Mouse (Mus musculus): ENCODE measurements around the gene Gabarap. TPM values are rescaled to one million over a fixed set of nuclear protein-coding genes. Genes with fewer than 3 reads are reported as not detected.

The Gabarap gene
- polyA plus RNA-seq, 1 experiment, result not detected

- Histone ChIP-seq H3K4me3 (ENCODE audit: insufficient read depth, low read depth, low read length) (peak within 1 kb of the TSS; percentile 85), H3K4me1 (ENCODE audit: control insufficient read depth, insufficient read depth, low read length) (peaks cover 17% of the 10 kb centered on the region), H3K27ac (ENCODE audit: insufficient read depth, low read depth, low read length) (peak within 1 kb of the TSS; percentile 81)
- no peak for TF ChIP-seq CTCF (IDR thresholded peaks at IDR 0.05; ENCODE audit: insufficient read depth, low read depth, low read length)
- TF ChIP-seq POLR2A (IDR thresholded peaks at IDR 0.05; ENCODE audit: insufficient read depth, low read depth, low read length), result peak; percentile 75
- WGBS, result under 1% methylated on average over 48 of the region's 48 CpGs
Observed at GRCm38 (mm10) chr11:70000396-70000898, 9.5 kb downstream of the Gabarap start, which contains the start of gene Dvl2. TSS of gene Dvl2 (plus strand) at chr11:70000595.

GRCm38 (mm10) chr11:70001159-70001558 lies 10.2 kb downstream of the Gabarap start:
- TF ChIP-seq CTCF (IDR thresholded peaks at IDR 0.05; ENCODE audit: insufficient read depth, low read depth, low read length), result no peak
- TF ChIP-seq POLR2A (IDR thresholded peaks at IDR 0.05; ENCODE audit: insufficient read depth, low read depth, low read length), result no peak
- Histone ChIP-seq H3K4me3 (ENCODE audit: insufficient read depth, low read depth, low read length) (peak overlapping the region; percentile 85), H3K4me1 (ENCODE audit: control insufficient read depth, insufficient read depth, low read length) (peaks cover 17% of the 10 kb centered on the region), H3K27ac (ENCODE audit: insufficient read depth, low read depth, low read length) (peak overlapping the region; percentile 81)
- 4% methylated on average over 8 of the region's 8 CpGs for WGBS

- Histone ChIP-seq H3K27ac (ENCODE audit: insufficient read depth, low read depth, low read length) (no peak overlapping the region), H3K4me3 (ENCODE audit: insufficient read depth, low read depth, low read length) (no peak overlapping the region), H3K4me1 (ENCODE audit: control insufficient read depth, insufficient read depth, low read length) (peaks cover 17% of the 10 kb centered on the region)
- TF ChIP-seq POLR2A (IDR thresholded peaks at IDR 0.05; ENCODE audit: insufficient read depth, low read depth, low read length) (no peak), CTCF (IDR thresholded peaks at IDR 0.05; ENCODE audit: insufficient read depth, low read depth, low read length) (no peak)
Observed at GRCm38 (mm10) chr11:70001865-70002264, 10.9 kb downstream of the Gabarap start.

- TF ChIP-seq CTCF (IDR thresholded peaks at IDR 0.05; ENCODE audit: insufficient read depth, low read depth, low read length) (no peak), POLR2A (IDR thresholded peaks at IDR 0.05; ENCODE audit: insufficient read depth, low read depth, low read length) (no peak)
- H3K4me1 ChIP-seq (ENCODE audit: control insufficient read depth, insufficient read depth, low read length), result peaks cover 17% of the 10 kb centered on the region
- WGBS, result 80% methylated on average over 2 of the region's 2 CpGs
- H3K4me3 ChIP-seq (ENCODE audit: insufficient read depth, low read depth, low read length), result no peak overlapping the region; the same call in 1 of the 2 replicates
- no peak overlapping the region for H3K27ac ChIP-seq (ENCODE audit: insufficient read depth, low read depth, low read length)
Observed at GRCm38 (mm10) chr11:70002471-70002870, 11.5 kb downstream of the Gabarap start.

- Histone ChIP-seq H3K4me1 (ENCODE audit: control insufficient read depth, insufficient read depth, low read length) (peaks cover 15% of the 10 kb centered on the region), H3K4me3 (ENCODE audit: insufficient read depth, low read depth, low read length) (no peak overlapping the region), H3K27ac (ENCODE audit: insufficient read depth, low read depth, low read length) (no peak overlapping the region)
- TF ChIP-seq POLR2A (IDR thresholded peaks at IDR 0.05; ENCODE audit: insufficient read depth, low read depth, low read length), result no peak
- TF ChIP-seq CTCF (IDR thresholded peaks at IDR 0.05; ENCODE audit: insufficient read depth, low read depth, low read length), result no peak
- WGBS, result 45% methylated on average over 5 of the region's 5 CpGs
Observed at GRCm38 (mm10) chr11:70005521-70005920, 14.6 kb downstream of the Gabarap start.

GRCm38 (mm10) chr11:70010033-70010432 lies 19.1 kb downstream of the Gabarap start:
- H3K4me3 ChIP-seq (ENCODE audit: insufficient read depth, low read depth, low read length), result no peak overlapping the region
- H3K4me1 ChIP-seq (ENCODE audit: control insufficient read depth, insufficient read depth, low read length), result peaks cover 9% of the 10 kb centered on the region; the same call in 1 of the 2 replicates
- TF ChIP-seq POLR2A (IDR thresholded peaks at IDR 0.05; ENCODE audit: insufficient read depth, low read depth, low read length) (no peak), CTCF (IDR thresholded peaks at IDR 0.05; ENCODE audit: insufficient read depth, low read depth, low read length) (no peak)
- WGBS, result 77% methylated on average over 6 of the region's 6 CpGs
- no peak overlapping the region for H3K27ac ChIP-seq (ENCODE audit: insufficient read depth, low read depth, low read length)

- 79% methylated on average over 12 of the region's 12 CpGs for WGBS
- peaks cover 9% of the 10 kb centered on the region; the same call in 1 of the 2 replicates for H3K4me1 ChIP-seq (ENCODE audit: control insufficient read depth, insufficient read depth, low read length)
- H3K27ac ChIP-seq (ENCODE audit: insufficient read depth, low read depth, low read length), result no peak overlapping the region
- no peak overlapping the region for H3K4me3 ChIP-seq (ENCODE audit: insufficient read depth, low read depth, low read length)
- no peak for TF ChIP-seq CTCF (IDR thresholded peaks at IDR 0.05; ENCODE audit: insufficient read depth, low read depth, low read length)
- no peak for TF ChIP-seq POLR2A (IDR thresholded peaks at IDR 0.05; ENCODE audit: insufficient read depth, low read depth, low read length)
Observed at GRCm38 (mm10) chr11:70010548-70010947, 19.6 kb downstream of the Gabarap start.

- TF ChIP-seq CTCF (IDR thresholded peaks at IDR 0.05; ENCODE audit: insufficient read depth, low read depth, low read length) (no peak), POLR2A (IDR thresholded peaks at IDR 0.05; ENCODE audit: insufficient read depth, low read depth, low read length) (no peak)
- no peak overlapping the region for H3K27ac ChIP-seq (ENCODE audit: insufficient read depth, low read depth, low read length)
- peaks cover 9% of the 10 kb centered on the region; the same call in 1 of the 2 replicates for H3K4me1 ChIP-seq (ENCODE audit: control insufficient read depth, insufficient read depth, low read length)
- WGBS, result 78% methylated on average over 10 of the region's 10 CpGs
- no peak overlapping the region for H3K4me3 ChIP-seq (ENCODE audit: insufficient read depth, low read depth, low read length)
Observed at GRCm38 (mm10) chr11:70010961-70011360, 20.0 kb downstream of the Gabarap start.

- peaks cover 15% of the 10 kb centered on the region for H3K4me1 ChIP-seq (ENCODE audit: control insufficient read depth, insufficient read depth, low read length)
- no peak overlapping the region for H3K4me3 ChIP-seq (ENCODE audit: insufficient read depth, low read depth, low read length)
- TF ChIP-seq POLR2A (IDR thresholded peaks at IDR 0.05; ENCODE audit: insufficient read depth, low read depth, low read length) (no peak), CTCF (IDR thresholded peaks at IDR 0.05; ENCODE audit: insufficient read depth, low read depth, low read length) (no peak)
- WGBS, result 64% methylated on average over 9 of the region's 9 CpGs
- no peak overlapping the region for H3K27ac ChIP-seq (ENCODE audit: insufficient read depth, low read depth, low read length)
Observed at GRCm38 (mm10) chr11:70012931-70013330, 22.0 kb downstream of the Gabarap start.

Measured in olfactory bulb, adult 2 months (tissue).